12 mouse cellular contexts compared by ENCODE assay signal in genomic region chr2:146533118-146533949, GRCm38 (mm10). TPM values are rescaled to one million over a fixed set of nuclear protein-coding genes. Genes with fewer than 3 reads are reported as not detected.
DNase-seq lines count a peak whose midpoint lies in the region; ATAC-seq and TF ChIP-seq lines count a peak whose summit lies in the region.
"Had no signal": no experiment of that assay in that cellular context is flagged by ENCODE, and none has a peak within 500 bp of the region (broad histone marks: within the 10 kb centered on the region; RNA-seq: fewer than 3 reads in every experiment).

No protein-coding gene starts in this region.

- 57% methylated on average over 8 of the region's 8 CpGs for WGBS in intestine, embryonic 14.5 days
- 24% methylated on average over 8 of the region's 8 CpGs for WGBS in macrophage (ENCODE audit: missing documents)
- WGBS in midbrain, postnatal 0 days: 70% methylated on average over 8 of the region's 8 CpGs
- 69% methylated on average over 8 of the region's 8 CpGs for WGBS in midbrain, embryonic 16.5 days

- H3K9ac ChIP-seq in intestine, embryonic 14.5 days (ENCODE audit: low read length): no peak overlapping the region
- H3K9ac ChIP-seq in midbrain, postnatal 0 days (replicated peaks; ENCODE audit: low read length, poor library complexity, severe bottlenecking): no peak overlapping the region
- no peak overlapping the region for H3K9ac ChIP-seq in midbrain, embryonic 16.5 days (ENCODE audit: low read depth, low read length)
- H3K9ac ChIP-seq: embryonic facial prominence, embryonic 15.5 days; hindbrain, embryonic 15.5 days; neural tube, embryonic 15.5 days had no signal

- H3K27ac ChIP-seq in bone marrow macrophage, adult 2 months (ENCODE audit: insufficient read depth, low read depth, low read length): peak overlapping the region; percentile 37
- H3K27ac ChIP-seq in intestine, embryonic 14.5 days (ENCODE audit: low read depth): peak overlapping the region; percentile 55
- peak overlapping the region; percentile 40 for H3K27ac ChIP-seq in macrophage
- no peak overlapping the region for H3K27ac ChIP-seq in midbrain, postnatal 0 days (ENCODE audit: low read depth, low read length)
- no peak overlapping the region for H3K27ac ChIP-seq in midbrain, embryonic 16.5 days (ENCODE audit: low read length)
- H3K27ac ChIP-seq: embryonic facial prominence, embryonic 15.5 days; hindbrain, embryonic 15.5 days; neural tube, embryonic 15.5 days had no signal

- no peak overlapping the region for H3ac ChIP-seq in C2C12 (ENCODE audit: control insufficient read depth, insufficient read length, low read depth)

- TF ChIP-seq POLR2A in bone marrow macrophage, adult 2 months (IDR thresholded peaks at IDR 0.05; ENCODE audit: borderline replicate concordance, low read depth, low read length): no peak

- H3K79me2 ChIP-seq in C2C12 (ENCODE audit: control insufficient read depth, insufficient read depth): no peaks in the 10 kb centered on the region
- H3K79me2 ChIP-seq in macrophage (ENCODE audit: inconsistent target): no peaks in the 10 kb centered on the region

- TF ChIP-seq CTCF in C2C12 (IDR thresholded peaks at IDR 0.05; ENCODE audit: control insufficient read depth, insufficient read depth, insufficient read length): no peak
- TF ChIP-seq CTCF in bone marrow macrophage, adult 2 months (IDR thresholded peaks at IDR 0.05; ENCODE audit: low read depth, low read length): no peak
- TF ChIP-seq CTCF in midbrain, postnatal 0 days (IDR thresholded peaks at IDR 0.05): no peak

- H3K4me1 ChIP-seq in bone marrow macrophage, adult 2 months (ENCODE audit: control insufficient read depth, insufficient read depth, low read length): peaks cover 26% of the 10 kb centered on the region
- H3K4me1 ChIP-seq in intestine, embryonic 14.5 days (replicated peaks; ENCODE audit: control insufficient read depth, insufficient read depth, low read length): no peaks in the 10 kb centered on the region
- H3K4me1 ChIP-seq in midbrain, postnatal 0 days (ENCODE audit: insufficient read depth, low read length): no peaks in the 10 kb centered on the region
- H3K4me1 ChIP-seq in midbrain, embryonic 16.5 days (ENCODE audit: control insufficient read depth, insufficient read depth, low read length): no peaks in the 10 kb centered on the region
- H3K4me1 ChIP-seq: embryonic facial prominence, embryonic 15.5 days; hindbrain, embryonic 15.5 days; neural tube, embryonic 15.5 days had no signal

- no peaks in the 10 kb centered on the region for H3K36me3 ChIP-seq in C2C12 (ENCODE audit: control insufficient read depth, insufficient read depth)
- H3K36me3 ChIP-seq in intestine, embryonic 14.5 days (ENCODE audit: control insufficient read depth, insufficient read depth, low read length): no peaks in the 10 kb centered on the region
- H3K36me3 ChIP-seq in macrophage (ENCODE audit: inconsistent target): no peaks in the 10 kb centered on the region
- H3K36me3 ChIP-seq in midbrain, postnatal 0 days (ENCODE audit: insufficient read depth, low read length): no peaks in the 10 kb centered on the region
- no peaks in the 10 kb centered on the region for H3K36me3 ChIP-seq in midbrain, embryonic 16.5 days (ENCODE audit: control insufficient read depth, insufficient read depth, low read length)
- H3K36me3 ChIP-seq: embryonic facial prominence, embryonic 15.5 days; hindbrain, embryonic 15.5 days; neural tube, embryonic 15.5 days had no signal

- H3K9me3 ChIP-seq in intestine, embryonic 14.5 days (ENCODE audit: control insufficient read depth, low read length): no peaks in the 10 kb centered on the region
- H3K9me3 ChIP-seq in midbrain, postnatal 0 days (ENCODE audit: low read length): no peaks in the 10 kb centered on the region
- H3K9me3 ChIP-seq in midbrain, embryonic 16.5 days (replicated peaks; ENCODE audit: control insufficient read depth, low read length, poor library complexity, severe bottlenecking): no peaks in the 10 kb centered on the region
- H3K9me3 ChIP-seq: embryonic facial prominence, embryonic 15.5 days; hindbrain, embryonic 15.5 days; neural tube, embryonic 15.5 days had no signal

- no peaks in the 10 kb centered on the region for H3K27me3 ChIP-seq in C2C12 (ENCODE audit: control insufficient read depth, insufficient read depth, insufficient read length)
- H3K27me3 ChIP-seq in intestine, embryonic 14.5 days (replicated peaks; ENCODE audit: control insufficient read depth, insufficient read depth, low read length): no peaks in the 10 kb centered on the region
- no peaks in the 10 kb centered on the region for H3K27me3 ChIP-seq in midbrain, postnatal 0 days (ENCODE audit: insufficient read depth, low read length)
- H3K27me3 ChIP-seq in midbrain, embryonic 16.5 days (ENCODE audit: control insufficient read depth, insufficient read depth, low read depth, low read length): no peaks in the 10 kb centered on the region
- H3K27me3 ChIP-seq: embryonic facial prominence, embryonic 15.5 days; hindbrain, embryonic 15.5 days; neural tube, embryonic 15.5 days had no signal

- no peak overlapping the region for H3K4me2 ChIP-seq in intestine, embryonic 14.5 days (ENCODE audit: low read length)
- H3K4me2 ChIP-seq in midbrain, postnatal 0 days (ENCODE audit: low read depth, low read length, poor library complexity, severe bottlenecking): no peak overlapping the region
- H3K4me2 ChIP-seq in midbrain, embryonic 16.5 days (ENCODE audit: low read length): no peak overlapping the region
- H3K4me2 ChIP-seq: embryonic facial prominence, embryonic 15.5 days; hindbrain, embryonic 15.5 days; neural tube, embryonic 15.5 days had no signal

- no peak overlapping the region for H3K4me3 ChIP-seq in C2C12 (ENCODE audit: insufficient read depth, poor library complexity, severe bottlenecking)
- H3K4me3 ChIP-seq in bone marrow macrophage, adult 2 months (ENCODE audit: insufficient read depth, low read length): no peak overlapping the region
- no peak overlapping the region for H3K4me3 ChIP-seq in intestine, embryonic 14.5 days (ENCODE audit: low read depth, low read length)
- no peak overlapping the region for H3K4me3 ChIP-seq in macrophage (ENCODE audit: inconsistent target)
- no peak overlapping the region for H3K4me3 ChIP-seq in midbrain, postnatal 0 days (ENCODE audit: low read depth, low read length)
- no peak overlapping the region for H3K4me3 ChIP-seq in midbrain, embryonic 16.5 days (ENCODE audit: low read depth, low read length)
- H3K4me3 ChIP-seq: embryonic facial prominence, embryonic 15.5 days; hindbrain, embryonic 15.5 days; neural tube, embryonic 15.5 days had no signal

- H3K79me3 ChIP-seq in C2C12 (ENCODE audit: low read depth): no peaks in the 10 kb centered on the region

- intact Hi-C loops in left cerebral cortex, postnatal 4 days (cut with DNase I): no loop called here

- DNase-seq in intestine, embryonic 14.5 days (ENCODE audit: low spot score): no peak
- no peak for DNase-seq in left cerebral cortex, postnatal 4 days
- no peak for DNase-seq in retina, embryonic 14.5 days (ENCODE audit: low spot score)
- no peak for DNase-seq in midbrain, postnatal 0 days (ENCODE audit: low spot score)
- DNase-seq: cerebellum, adult 18-20 months had no signal

- ATAC-seq in intestine, embryonic 14.5 days (replicated peaks; ENCODE audit: low FRiP score, low TSS enrichment, low read depth): no peak; the same call in 1 of the 2 replicates
- ATAC-seq in midbrain, postnatal 0 days (ENCODE audit: low FRiP score): no peak
- no peak for ATAC-seq in midbrain, embryonic 16.5 days

TF ChIP-seq in C2C12, 6 proteins besides CTCF, POLR2A, EP300 and RAD21:
- TF ChIP-seq CEBPB (IDR thresholded peaks at IDR 0.05; ENCODE audit: low read depth) (peak; percentile 74), MYOG (IDR thresholded peaks at IDR 0.05; ENCODE audit: control insufficient read depth, extremely low read depth, insufficient read length) (no peak)
TF ChIP-seq in C2C12: peak in this region for 1.

RNA-seq across cellular contexts. Expression of gene Ralgapa2, which starts 21.2 kb away (rescaled TPM):
- polyA plus RNA-seq in C2C12 (2012; fragmentation: generic; extraction: Trizol) (2.3 TPM), macrophage (2018) (9.7 to 13.8 TPM (median 10.5 TPM) in 3 replicates)
- 8.6 and 9.1 TPM in 2 replicates for polyA plus RNA-seq in bone marrow macrophage, adult 2 months (2012; ENCODE audit: insufficient read depth, insufficient read length, missing spikeins)
- polyA plus RNA-seq in intestine, embryonic 14.5 days (2014; fragmentation: Nextera tagmentation; extraction: Ambion mirVana): 11.0 and 13.1 TPM in 2 replicates
- total RNA-seq in macrophage (2018; cell fraction: chromatin; rRNA removed): 100 to 1,000 TPM; 123 to 838 (median 267) TPM
- total RNA-seq in macrophage (2018; cell fraction: cytosol; rRNA removed): 10 to 100 TPM in 17 of 26 experiments, 1 to 10 TPM in 9; 5.9 to 25.4 (median 14.5) TPM
- 100 to 1,000 TPM in 13 of 26 experiments, 10 to 100 TPM in 13; 36.4 to 362 (median 111) TPM for total RNA-seq in macrophage (2018; cell fraction: nucleus; rRNA removed)
- 10 to 100 TPM; 42.1 to 42.5 TPM for total RNA-seq in left cerebral cortex, postnatal 4 days (2021)
- total RNA-seq in midbrain, postnatal 0 days (2014; rRNA removed): 26.5 and 35.0 TPM in 2 replicates
- 6.1 and 8.5 TPM in 2 replicates for polyA plus RNA-seq in midbrain, postnatal 0 days (2015; fragmentation: Nextera tagmentation; extraction: Ambion mirVana)
- polyA plus RNA-seq in midbrain, embryonic 16.5 days (2015; fragmentation: Nextera tagmentation; extraction: Ambion mirVana): 12.4 and 13.1 TPM in 2 replicates

Comparison
In these comparisons a context has a peak if more than half of its experiments do, and no peak if none do; other contexts are left out.
1. H3K27ac ChIP-seq: peak in bone marrow macrophage, adult 2 months (single experiment), intestine, embryonic 14.5 days (single experiment) and macrophage (single experiment); none in midbrain, postnatal 0 days (single experiment) and midbrain, embryonic 16.5 days (single experiment).